Mouse (Mus musculus): Measurements from ENCODE around the gene Zfp354c. TPM values are rescaled to one million over a fixed set of nuclear protein-coding genes. Genes with fewer than 3 reads are reported as not detected.
A peak's percentile ranks its signal among the peaks of the same experiment; 100 is the strongest.

Gene Zfp354c
- 1 to 10 TPM in 1 of 2 experiments, under 1 TPM in 1; 0.79 to 3.2 TPM for polyA plus RNA-seq (2017; shearing (Covaris generic))

DNA sequence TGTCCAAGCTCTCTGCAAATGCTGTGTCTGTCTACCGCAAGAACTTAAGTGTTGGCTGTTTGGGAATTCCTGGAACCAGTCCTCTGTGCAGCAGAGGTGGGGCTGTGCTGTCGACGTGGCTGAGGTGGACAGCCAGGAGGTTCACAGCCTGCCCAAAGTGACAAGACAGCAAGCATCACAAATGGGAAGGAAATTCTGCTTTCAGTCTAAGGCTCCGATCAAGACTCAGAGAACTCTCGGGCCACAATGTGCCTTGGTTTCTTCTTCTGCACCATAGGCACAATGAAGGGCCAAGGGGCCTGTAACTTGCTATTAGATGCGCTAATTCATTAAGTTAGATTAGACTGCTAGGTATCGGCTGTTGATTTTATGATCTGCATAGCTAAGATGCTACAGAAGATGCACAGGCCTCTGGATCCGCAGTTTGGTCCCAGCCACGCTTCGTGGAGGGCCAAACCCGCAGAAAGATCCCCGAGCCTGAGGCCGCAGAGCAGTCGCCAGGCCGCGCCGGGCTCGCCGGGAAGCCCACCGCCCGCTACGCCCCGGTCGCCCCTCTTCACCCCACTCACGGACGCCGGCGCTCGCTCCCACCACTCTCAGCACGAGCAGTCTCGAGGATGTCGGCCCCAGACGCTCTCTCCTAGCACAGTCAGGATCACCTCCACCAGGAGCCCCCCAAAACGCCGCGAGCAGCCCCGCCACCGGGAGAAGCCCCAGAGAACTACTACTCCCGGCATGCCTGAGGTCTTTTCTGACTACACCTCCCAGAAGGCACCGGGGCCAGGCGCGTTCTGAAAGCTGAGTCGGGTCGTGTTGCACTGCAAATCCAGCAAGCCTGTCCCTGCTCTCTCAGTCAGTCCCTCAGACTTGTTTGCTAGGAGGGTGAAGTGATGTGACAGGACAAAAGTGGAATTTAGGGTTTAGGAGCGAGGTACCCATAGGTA is at the start of gene Zfp354c:
Gene Zfp354c (minus strand): TSS at position 715 of the 944 bp plus-strand sequence.
- ATAC-seq, result peak; percentile 92

DNA sequence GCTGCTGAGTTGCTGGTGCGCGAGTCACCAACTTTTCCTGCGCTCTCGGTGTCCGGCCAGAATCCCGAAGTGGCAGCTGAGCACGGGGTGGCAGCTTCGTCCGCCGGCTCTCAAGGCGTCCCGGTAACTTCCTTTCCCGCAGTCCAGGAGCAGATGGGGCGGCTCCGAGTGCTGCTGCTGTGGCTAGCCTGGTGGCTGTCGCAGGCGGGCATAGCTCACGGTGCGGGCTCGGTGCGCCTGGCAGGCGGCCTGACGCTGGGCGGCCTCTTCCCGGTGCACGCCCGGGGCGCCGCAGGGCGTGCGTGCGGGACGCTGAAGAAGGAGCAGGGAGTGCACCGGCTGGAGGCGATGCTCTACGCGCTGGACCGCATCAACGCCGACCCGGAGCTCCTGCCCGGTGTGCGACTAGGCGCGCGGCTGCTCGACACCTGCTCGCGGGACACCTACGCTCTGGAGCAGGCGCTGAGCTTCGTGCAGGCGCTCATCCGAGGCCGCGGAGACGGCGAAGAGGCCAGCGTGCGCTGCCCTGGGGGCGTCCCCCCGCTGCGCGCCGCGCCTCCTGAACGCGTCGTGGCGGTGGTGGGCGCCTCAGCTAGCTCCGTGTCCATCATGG is 23.6 kb upstream of the Zfp354c start:
- no peak for ATAC-seq

DNA sequence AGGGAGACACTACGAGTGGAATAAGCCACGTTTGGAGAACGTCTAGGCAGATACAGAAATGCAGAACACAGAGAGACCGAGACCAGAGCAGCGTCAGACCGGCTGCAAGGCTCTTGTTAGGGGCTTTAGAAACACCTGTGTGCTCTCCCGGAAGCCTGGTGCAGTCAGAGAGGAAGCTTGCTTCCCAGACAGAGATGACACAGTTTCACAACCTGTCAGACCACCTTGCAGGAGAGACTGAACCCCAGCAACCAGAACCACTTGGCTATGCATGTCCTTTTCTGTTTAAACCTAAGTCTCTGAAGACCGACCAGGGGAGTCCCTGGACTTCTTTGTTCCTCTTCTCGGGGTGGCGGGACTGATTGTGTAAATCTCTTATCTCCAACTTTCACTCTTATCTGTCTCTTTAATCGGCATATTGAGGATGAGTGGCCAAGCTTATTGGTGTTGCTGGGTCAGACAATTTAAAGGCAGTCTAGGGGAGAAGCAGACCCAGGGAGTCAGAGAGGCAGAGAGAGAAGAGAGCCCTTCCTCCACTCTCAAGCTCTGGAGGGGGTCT is 22.7 kb upstream of the Zfp354c start, which contains the start of gene Grm6:
Gene Grm6 (plus strand): TSS at position 509 of the 559 bp plus-strand sequence.
- no peak for ATAC-seq

DNA sequence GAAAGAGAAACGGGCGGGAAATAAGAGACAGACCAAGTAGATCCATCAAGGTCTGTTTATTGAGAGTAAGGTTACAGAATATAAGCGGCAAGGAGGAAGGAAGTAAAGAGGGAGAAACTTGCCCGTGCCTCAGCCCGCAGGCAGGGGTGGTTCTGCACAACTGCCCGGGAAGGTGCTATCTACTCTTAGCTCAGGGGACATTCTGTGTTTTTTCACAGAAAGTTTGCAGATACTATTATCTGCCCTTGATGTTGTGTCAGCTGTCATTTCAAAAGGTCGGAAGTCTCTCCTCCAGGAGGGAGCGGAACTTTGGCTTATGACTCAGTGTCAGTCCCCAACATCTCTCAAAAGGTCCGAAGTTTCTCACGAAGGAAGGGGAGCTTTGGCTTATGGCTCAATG is 21.8 kb upstream of the Zfp354c start:
- no peak for ATAC-seq

DNA sequence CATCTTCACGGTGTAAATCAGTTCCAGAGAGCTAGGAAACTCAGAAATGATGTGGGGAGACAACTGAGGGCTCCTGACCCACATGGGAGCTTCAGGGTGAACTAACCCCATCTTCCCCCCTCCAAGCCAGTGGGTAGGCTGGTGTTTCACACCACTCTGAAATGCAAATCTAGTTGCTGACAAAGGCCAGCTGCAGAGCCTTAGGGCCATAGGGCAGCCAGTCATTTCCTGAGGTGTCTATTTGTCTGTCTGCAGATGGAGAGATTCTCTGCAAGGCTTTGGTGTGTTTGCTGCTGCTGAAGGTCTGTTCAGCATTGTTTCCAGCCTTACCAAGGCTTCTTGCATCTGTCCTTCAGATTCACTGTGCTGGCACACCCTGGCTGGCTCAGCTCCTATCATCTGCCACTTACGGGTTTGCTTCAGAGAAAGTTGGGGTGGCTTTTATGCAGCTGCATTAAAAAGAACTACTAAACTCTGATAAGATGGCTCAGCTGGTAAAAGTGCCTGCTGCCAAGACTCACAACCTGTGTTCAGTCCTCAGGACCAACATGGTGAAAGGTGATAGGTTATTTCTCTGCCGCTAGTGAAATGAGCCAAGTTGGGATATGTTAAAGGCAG is 21.1 kb upstream of the Zfp354c start:
- ATAC-seq, result no peak

DNA sequence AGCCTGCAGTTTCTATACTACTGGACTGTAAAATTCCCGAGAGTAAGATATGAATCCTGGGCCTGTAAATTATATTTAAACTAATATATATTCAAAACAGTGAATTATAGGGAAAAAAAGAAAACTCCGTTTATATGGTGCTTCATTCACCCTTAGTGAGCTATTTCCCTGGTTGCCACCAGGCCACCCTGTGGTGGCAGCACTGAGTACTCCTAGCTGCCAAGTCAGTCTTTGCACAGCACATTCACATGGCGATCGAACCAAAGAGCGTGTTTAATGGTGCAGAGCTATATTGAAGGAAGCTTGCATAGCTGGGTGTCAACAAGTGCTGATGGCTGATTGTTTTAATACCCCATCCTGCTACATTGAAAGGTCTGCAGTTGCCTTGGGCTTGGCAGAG is 19.5 kb upstream of the Zfp354c start:
- no peak for ATAC-seq

DNA sequence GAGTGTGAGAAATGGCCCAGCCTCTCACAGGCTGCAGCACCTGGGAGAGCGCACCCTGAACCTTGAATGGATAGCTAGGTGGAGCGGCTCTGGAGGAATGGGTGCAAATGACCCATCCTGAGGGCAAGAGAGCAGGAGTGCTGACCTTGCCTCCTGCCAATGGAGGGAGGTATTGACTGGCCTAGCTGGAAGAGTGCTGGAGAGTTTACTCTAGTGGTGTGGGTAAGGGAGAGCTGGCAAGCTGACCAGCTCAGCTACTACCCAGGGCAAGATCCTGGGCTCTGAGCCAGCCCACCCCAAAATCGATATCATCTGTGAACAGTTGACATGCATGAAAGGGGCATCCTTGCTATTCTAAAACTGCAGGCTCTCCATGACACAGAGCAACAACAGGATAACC is 18.4 kb upstream of the Zfp354c start:
- no peak for ATAC-seq

DNA sequence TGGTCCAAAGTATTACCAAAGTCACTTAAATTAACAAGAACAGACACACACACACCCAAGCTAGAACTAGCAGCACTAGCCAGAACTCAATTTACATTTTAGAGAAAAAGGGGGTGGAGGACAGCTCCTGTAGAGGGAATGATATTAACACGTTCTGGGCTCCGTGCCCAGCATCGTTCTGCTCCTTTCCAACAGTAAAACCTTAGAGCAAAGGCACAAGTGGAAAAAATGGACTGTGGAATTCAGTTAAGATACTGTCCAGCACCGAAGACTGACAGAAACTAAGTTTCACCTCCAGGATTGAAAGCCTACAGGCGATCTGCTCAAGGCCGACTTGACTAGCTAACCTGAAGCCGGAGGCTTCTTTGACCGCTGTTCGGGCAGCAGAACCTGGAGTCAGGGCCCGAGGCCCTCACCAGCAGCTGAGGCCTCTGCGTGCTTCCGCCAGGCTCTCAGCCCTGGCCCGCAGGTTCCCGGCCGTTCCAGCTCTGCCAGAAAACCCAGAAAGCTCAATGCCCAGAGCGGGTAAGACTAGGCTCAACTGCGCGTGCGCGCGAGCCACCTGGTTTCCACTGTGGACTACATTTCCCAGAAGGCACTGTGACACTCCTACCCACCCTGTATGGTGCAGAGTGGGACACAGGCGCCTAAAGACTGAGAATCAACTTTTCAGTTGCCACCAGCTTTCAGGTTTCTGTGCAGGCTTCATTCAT is 13.7 kb upstream of the Zfp354c start, which contains the start of gene Zfp879:
Gene Zfp879 (minus strand): TSS at position 530 of the 713 bp plus-strand sequence.
- ATAC-seq, result peak; percentile 46

DNA sequence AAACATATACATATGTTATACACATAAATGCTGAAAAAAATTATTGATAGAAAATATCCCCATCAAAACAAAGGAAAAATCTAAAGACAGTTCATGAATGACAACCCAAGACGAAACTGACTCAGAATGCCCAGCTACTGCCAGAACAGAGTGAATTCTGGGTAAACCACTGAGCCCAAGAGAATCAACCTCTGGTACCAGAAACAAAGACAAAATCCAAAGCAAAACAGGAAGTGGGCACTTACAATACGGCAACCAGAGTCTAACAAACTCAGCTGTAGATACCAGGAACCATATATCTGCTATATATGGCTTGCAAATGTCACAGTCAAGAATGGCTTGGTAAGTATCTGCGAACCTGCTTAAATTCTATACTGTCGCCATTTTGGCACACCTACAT is 8.2 kb upstream of the Zfp354c start:
- peak; percentile 69 for ATAC-seq

DNA sequence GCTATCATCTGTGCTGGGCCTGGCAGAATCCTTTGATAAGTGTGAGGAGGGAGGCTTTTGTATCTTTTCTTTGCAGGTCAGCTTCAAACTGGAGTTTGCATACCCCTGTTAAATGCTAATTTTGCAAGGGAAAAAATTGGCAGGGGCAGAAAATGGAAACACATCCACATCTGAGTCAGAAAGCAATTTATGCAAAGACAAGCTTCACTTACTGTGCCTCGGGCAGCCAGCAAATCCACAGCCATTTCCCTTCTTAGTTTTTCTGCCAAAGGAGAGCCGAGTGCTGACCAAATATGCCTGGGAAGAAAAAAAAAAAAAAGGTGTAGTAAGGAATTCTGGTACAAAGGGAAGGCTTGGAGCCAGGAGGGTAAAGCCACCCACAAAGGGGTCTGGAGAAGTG is 1.3 kb downstream of the Zfp354c start:
- ATAC-seq, result no peak

DNA sequence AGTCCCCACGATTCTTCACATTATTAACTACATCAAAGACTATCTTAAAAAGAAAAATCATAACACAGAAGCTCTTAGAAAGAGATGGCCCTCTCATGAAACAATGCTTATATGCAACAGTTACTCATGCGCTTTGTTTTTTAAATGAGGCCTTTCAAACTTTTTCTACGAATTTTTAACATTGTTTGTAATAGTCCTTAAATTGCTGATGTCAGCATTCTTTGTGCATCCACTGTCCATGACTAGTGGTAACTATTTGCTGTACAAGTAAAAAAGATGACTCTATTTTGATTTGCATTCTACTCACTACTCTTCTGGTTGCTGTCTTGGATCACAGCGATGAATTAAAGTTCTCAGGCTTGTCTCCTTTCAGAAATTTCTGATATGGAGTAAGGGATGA is 13.3 kb downstream of the Zfp354c start:
- no peak for ATAC-seq

DNA sequence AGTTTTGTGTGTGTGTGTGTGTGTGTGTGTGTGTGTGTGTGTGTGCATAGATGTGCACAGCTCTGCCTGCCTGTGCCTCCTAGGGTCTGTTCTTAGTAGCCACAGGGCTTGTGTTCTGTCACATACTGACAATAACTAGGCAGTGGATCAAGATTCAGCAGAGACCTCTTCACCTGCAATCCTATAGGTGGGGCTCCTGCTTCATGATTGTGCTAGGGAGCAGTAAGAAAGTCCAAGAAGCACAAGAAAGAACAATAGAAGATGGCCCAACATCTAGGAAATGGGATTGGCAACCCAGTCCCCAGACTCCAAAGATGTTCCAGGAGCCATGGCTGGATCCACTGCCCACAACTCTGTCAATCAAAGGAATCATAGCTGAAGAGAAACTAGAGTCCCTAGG is 28.7 kb downstream of the Zfp354c start:
- ATAC-seq, result no peak

DNA sequence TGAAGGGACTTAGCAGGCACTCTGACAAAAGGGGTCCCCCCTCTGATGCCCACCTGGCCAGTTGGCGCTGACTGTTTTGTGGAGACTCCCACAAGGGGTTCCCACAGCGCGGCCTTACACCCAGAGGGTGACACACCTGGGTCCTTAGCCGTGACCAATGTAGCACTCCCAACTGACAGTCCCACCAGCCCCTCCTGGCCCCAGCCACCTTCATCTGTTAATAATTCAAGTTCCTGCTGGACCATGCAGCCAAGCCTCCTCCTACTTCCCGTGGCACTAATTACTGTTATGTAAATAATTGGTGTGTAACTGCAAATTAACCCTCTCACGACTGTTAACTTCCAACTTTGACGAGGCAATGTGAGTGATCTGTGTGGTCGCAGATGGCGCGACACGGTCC is 29.9 kb downstream of the Zfp354c start:
- no peak for ATAC-seq

DNA sequence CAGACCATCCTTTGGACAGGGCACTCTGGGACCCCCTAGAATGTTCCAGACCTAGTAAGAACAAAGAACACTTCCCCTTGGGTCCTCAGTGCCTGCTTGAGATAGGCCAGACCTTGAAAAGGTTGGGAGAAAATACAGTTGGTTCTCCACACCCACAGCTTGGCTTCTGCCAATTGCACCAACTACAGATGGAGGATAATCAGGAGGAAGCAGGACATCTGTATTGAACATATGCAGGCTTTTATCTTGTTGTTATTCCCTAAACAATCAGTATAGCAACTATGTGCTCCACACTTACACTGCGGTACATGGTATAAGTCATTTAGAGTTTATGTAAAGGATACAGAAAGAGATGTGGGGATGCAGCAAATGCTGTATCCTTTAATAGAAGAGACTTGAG is 56.5 kb downstream of the Zfp354c start:
- no peak for ATAC-seq

DNA sequence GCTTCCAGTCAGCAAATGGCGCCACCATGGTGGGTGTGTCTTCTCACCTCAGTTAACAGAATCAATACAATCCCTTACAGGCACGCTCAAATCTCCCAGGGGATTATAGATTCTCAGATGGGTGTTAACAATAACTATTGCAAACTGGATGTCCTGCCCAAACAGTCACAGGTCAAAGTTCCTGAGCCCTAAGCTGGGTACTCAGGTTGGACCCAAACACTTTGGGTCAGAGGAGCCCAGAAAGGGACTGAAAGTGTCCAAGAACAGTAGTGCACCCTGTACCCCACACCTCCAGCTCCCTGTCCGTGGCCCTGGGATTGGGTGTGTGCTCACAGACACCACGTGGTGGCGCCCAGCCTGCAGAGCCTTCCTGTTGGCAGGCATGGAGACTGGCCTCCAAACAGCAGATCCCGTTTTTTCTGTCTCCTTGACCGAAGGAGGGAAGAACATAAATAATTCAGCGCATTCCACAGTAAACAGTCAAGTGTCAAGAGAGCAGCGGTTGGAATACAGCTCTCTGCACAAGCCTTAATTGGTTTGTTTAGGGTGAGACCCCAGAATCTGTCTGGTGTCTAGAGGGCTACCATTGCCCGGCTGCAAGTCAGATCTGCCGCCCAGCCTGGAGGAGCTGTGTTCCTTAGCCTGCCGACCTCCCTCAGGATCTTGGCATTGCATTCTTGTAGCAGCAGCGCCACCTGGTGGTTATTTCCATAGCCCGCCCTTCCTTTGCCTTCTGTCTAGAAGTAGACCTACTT is 58.4 kb downstream of the Zfp354c start:
- no peak for ATAC-seq

DNA sequence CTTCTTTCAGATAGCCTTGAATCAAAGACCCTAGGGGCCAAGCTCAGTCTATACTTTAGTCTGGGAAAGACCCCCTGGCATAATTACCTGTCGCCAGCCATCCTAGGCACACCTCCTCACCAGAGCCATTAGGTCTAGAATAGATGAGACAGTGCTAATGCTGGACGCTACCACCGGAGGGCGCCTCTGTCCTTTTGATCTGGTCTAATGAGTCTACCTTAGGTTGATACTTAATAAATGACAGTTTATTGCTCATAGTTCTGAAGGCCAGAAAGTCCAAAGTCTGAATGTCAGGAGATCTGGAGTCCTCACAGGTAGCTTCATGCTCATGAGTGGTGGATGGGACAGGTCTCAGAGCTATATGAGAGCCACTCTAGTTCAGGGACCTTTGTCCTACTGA is 60.5 kb downstream of the Zfp354c start:
- no peak for ATAC-seq

DNA sequence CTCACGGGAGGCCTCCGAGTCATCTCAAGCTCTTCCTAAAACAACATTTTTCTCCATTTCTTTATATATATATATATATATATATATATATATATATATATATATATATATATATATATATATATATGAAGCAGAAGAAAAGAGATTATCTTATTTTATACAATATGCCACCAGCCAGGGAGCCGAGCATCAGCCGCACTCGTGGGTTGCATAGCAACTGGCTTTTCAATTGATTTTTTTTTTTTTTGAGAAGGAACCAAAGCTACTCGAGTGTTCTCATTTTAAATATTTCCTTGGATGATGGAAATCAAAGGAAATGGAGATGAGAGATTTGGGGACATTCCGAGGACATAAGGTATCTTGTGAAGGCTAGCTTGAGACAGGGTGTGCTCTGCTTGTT is 61.1 kb downstream of the Zfp354c start:
- no peak for ATAC-seq
